9 mouse cellular contexts compared by ENCODE assay signal in genomic region chr11:73169231-73169630, GRCm38 (mm10). TPM values are rescaled to one million over a fixed set of nuclear protein-coding genes. Genes with fewer than 3 reads are reported as not detected.
A peak's percentile ranks its signal among the peaks of the same experiment; 100 is the strongest.
DNase-seq lines count a peak whose midpoint lies in the region; ATAC-seq and TF ChIP-seq lines count a peak whose summit lies in the region.
"Had no signal": no experiment of that assay in that cellular context is flagged by ENCODE, and none has a peak within 500 bp of the region (broad histone marks: within the 10 kb centered on the region; RNA-seq: fewer than 3 reads in every experiment).

No protein-coding gene starts in this region.

- H3K9ac ChIP-seq in hindbrain, embryonic 14.5 days, result no peak overlapping the region
- H3K9ac ChIP-seq in midbrain, embryonic 13.5 days (replicated peaks), result no peak overlapping the region

- intact Hi-C loops in left cerebral cortex, postnatal 25 days (cut with DNase I), result no loop called here

- H3K27me3 ChIP-seq in hindbrain, embryonic 14.5 days (ENCODE audit: control insufficient read depth, insufficient read depth, low read length), result no peaks in the 10 kb centered on the region
- H3K27me3 ChIP-seq in midbrain, embryonic 13.5 days, result no peaks in the 10 kb centered on the region
- no peaks in the 10 kb centered on the region for H3K27me3 ChIP-seq in splenic B cell, adult 2 months (ENCODE audit: control insufficient read depth, insufficient read depth, low read length, poor library complexity, severe bottlenecking)

- 0 out of 2 replicates have a peak, but pooled peaks have one; percentile 29 for ATAC-seq in hindbrain, embryonic 14.5 days (ENCODE audit: low FRiP score)
- ATAC-seq in midbrain, embryonic 13.5 days, result peak; percentile 59

- no peaks in the 10 kb centered on the region for H3K9me3 ChIP-seq in hindbrain, embryonic 14.5 days (ENCODE audit: control insufficient read depth, low read length)
- no peaks in the 10 kb centered on the region for H3K9me3 ChIP-seq in midbrain, embryonic 13.5 days

- TF ChIP-seq CTCF in cortical plate, adult 2 months (IDR thresholded peaks at IDR 0.05; ENCODE audit: extremely low read depth, insufficient read depth, low read length), result peak; percentile 68

- DNase-seq in heart, adult 18-20 months, result peak; percentile 34 to 72
- no peak for DNase-seq in heart, adult 11 months
- peak; percentile 88 for DNase-seq in ES-CJ7 (ENCODE audit: low read depth, low spot score)
- peak; percentile 61 for DNase-seq in hindbrain, embryonic 14.5 days (ENCODE audit: low spot score)
- peak; percentile 49 to 62 for DNase-seq in left cerebral cortex, postnatal 25 days (ENCODE audit: low spot score in 2 of 2)
- DNase-seq in splenic B cell, adult 2 months (ENCODE audit: low read depth, low spot score), result peak; percentile 69

- peaks cover 14% of the 10 kb centered on the region; the same call in 1 of the 2 replicates for H3K36me3 ChIP-seq in hindbrain, embryonic 14.5 days (replicated peaks; ENCODE audit: control insufficient read depth, insufficient read depth)
- H3K36me3 ChIP-seq in midbrain, embryonic 13.5 days, result peaks cover 31% of the 10 kb centered on the region
- H3K36me3 ChIP-seq in splenic B cell, adult 2 months (ENCODE audit: control insufficient read depth, insufficient read depth, low read length, poor library complexity, severe bottlenecking), result no peaks in the 10 kb centered on the region

- no peak overlapping the region for H3K27ac ChIP-seq in cortical plate, adult 2 months (ENCODE audit: insufficient read depth, low read length)
- no peak overlapping the region for H3K27ac ChIP-seq in hindbrain, embryonic 14.5 days
- no peak overlapping the region for H3K27ac ChIP-seq in midbrain, embryonic 13.5 days

- no peak overlapping the region for H3K4me3 ChIP-seq in cortical plate, adult 2 months (ENCODE audit: insufficient read depth, low read length)
- no peak overlapping the region for H3K4me3 ChIP-seq in hindbrain, embryonic 14.5 days (replicated peaks; ENCODE audit: low read length)
- H3K4me3 ChIP-seq in midbrain, embryonic 13.5 days (replicated peaks), result no peak overlapping the region
- H3K4me3 ChIP-seq: myocyte had no signal

- 41% methylated on average over 4 of the region's 4 CpGs for WGBS in hindbrain, embryonic 14.5 days
- WGBS in midbrain, embryonic 13.5 days, result 40% methylated on average over 4 of the region's 4 CpGs

- no peak overlapping the region for H3K4me2 ChIP-seq in hindbrain, embryonic 14.5 days (replicated peaks)
- no peak overlapping the region for H3K4me2 ChIP-seq in midbrain, embryonic 13.5 days (replicated peaks)

- peaks cover 1% of the 10 kb centered on the region; the same call in 1 of the 2 replicates for H3K4me1 ChIP-seq in cortical plate, adult 2 months (ENCODE audit: control insufficient read depth, insufficient read depth, low read length)
- no peaks in the 10 kb centered on the region for H3K4me1 ChIP-seq in hindbrain, embryonic 14.5 days (replicated peaks; ENCODE audit: control insufficient read depth, insufficient read depth, low read length)
- H3K4me1 ChIP-seq in midbrain, embryonic 13.5 days (replicated peaks), result no peaks in the 10 kb centered on the region; the same call in 1 of the 2 replicates

- no peak for TF ChIP-seq POLR2A in cortical plate, adult 2 months (IDR thresholded peaks at IDR 0.05; ENCODE audit: extremely low read depth, insufficient read depth, low read length)

RNA-seq across cellular contexts. Expression of gene Emc6, which starts 7.6 kb away (rescaled TPM):
- 10 to 100 TPM; 94.8 to 98.0 TPM for total RNA-seq in heart, adult 18-20 months (2021)
- polyA plus RNA-seq in cortical plate, adult 2 months (2012; rRNA removed), result 62.8 and 69.7 TPM in 2 replicates
- polyA plus RNA-seq in hindbrain, embryonic 14.5 days (2014; fragmentation: Nextera tagmentation; extraction: Ambion mirVana), result 148 and 152 TPM in 2 replicates
- 10 to 100 TPM; 55.6 to 55.9 TPM for total RNA-seq in left cerebral cortex, postnatal 25 days (2021)
- 122 and 123 TPM in 2 replicates for polyA plus RNA-seq in midbrain, embryonic 13.5 days (2015; fragmentation: Nextera tagmentation; extraction: Ambion mirVana)

RNA-seq across cellular contexts. Expression of gene Tax1bp3, which starts 7.7 kb away (rescaled TPM):
- total RNA-seq in heart, adult 18-20 months (2021), result 10 to 100 TPM; 48.7 to 53.3 TPM
- 13.3 and 13.6 TPM in 2 replicates for polyA plus RNA-seq in cortical plate, adult 2 months (2012; rRNA removed)
- 121 and 132 TPM in 2 replicates for polyA plus RNA-seq in hindbrain, embryonic 14.5 days (2014; fragmentation: Nextera tagmentation; extraction: Ambion mirVana)
- total RNA-seq in left cerebral cortex, postnatal 25 days (2021), result 10 to 100 TPM; 10.2 to 11.3 TPM
- polyA plus RNA-seq in midbrain, embryonic 13.5 days (2015; fragmentation: Nextera tagmentation; extraction: Ambion mirVana), result 193 and 195 TPM in 2 replicates

RNA-seq across cellular contexts. Expression of gene P2rx5, which starts 9.0 kb away (rescaled TPM):
- total RNA-seq in heart, adult 18-20 months (2021), result 10 to 100 TPM; 14.4 to 17.1 TPM
- polyA plus RNA-seq in cortical plate, adult 2 months (2012; rRNA removed), result 0.35 and 0.68 TPM in 2 replicates
- polyA plus RNA-seq in hindbrain, embryonic 14.5 days (2014; fragmentation: Nextera tagmentation; extraction: Ambion mirVana), result 0.33 and 1.0 TPM in 2 replicates
- under 1 TPM; 0.32 to 0.44 TPM for total RNA-seq in left cerebral cortex, postnatal 25 days (2021)
- polyA plus RNA-seq in midbrain, embryonic 13.5 days (2015; fragmentation: Nextera tagmentation; extraction: Ambion mirVana), result 0.20 and 0.31 TPM in 2 replicates

RNA-seq across cellular contexts. Expression of gene Ctns, which starts 29.6 kb away (rescaled TPM):
- 1 to 10 TPM; 10.0 TPM for total RNA-seq in heart, adult 18-20 months (2021)
- 23.5 and 24.5 TPM in 2 replicates for polyA plus RNA-seq in cortical plate, adult 2 months (2012; rRNA removed)
- polyA plus RNA-seq in hindbrain, embryonic 14.5 days (2014; fragmentation: Nextera tagmentation; extraction: Ambion mirVana), result 17.6 and 17.7 TPM in 2 replicates
- 10 to 100 TPM; 19.2 to 21.0 TPM for total RNA-seq in left cerebral cortex, postnatal 25 days (2021)
- polyA plus RNA-seq in midbrain, embryonic 13.5 days (2015; fragmentation: Nextera tagmentation; extraction: Ambion mirVana), result 21.1 and 22.1 TPM in 2 replicates

RNA-seq across cellular contexts. Expression of gene Shpk, which starts 30.0 kb away (rescaled TPM):
- 1 to 10 TPM in 1 of 2 experiments, under 1 TPM in 1; 0.92 to 1.5 TPM for total RNA-seq in heart, adult 18-20 months (2021)
- 4.1 and 4.4 TPM in 2 replicates for polyA plus RNA-seq in cortical plate, adult 2 months (2012; rRNA removed)
- polyA plus RNA-seq in hindbrain, embryonic 14.5 days (2014; fragmentation: Nextera tagmentation; extraction: Ambion mirVana), result 1.6 and 2.5 TPM in 2 replicates
- 1 to 10 TPM; 2.0 to 2.7 TPM for total RNA-seq in left cerebral cortex, postnatal 25 days (2021)
- 1.7 and 1.8 TPM in 2 replicates for polyA plus RNA-seq in midbrain, embryonic 13.5 days (2015; fragmentation: Nextera tagmentation; extraction: Ambion mirVana)
